In genomic region chr3:108787754-108788454, GRCm38 (mm10) we compare ENCODE assay signal across 17 mouse cellular contexts. TPM values are rescaled to one million over a fixed set of nuclear protein-coding genes. Genes with fewer than 3 reads are reported as not detected.
DNase-seq lines count a peak whose midpoint lies in the region; ATAC-seq and TF ChIP-seq lines count a peak whose summit lies in the region.
"Had no signal": no experiment of that assay in that cellular context is flagged by ENCODE, and none has a peak within 500 bp of the region (broad histone marks: within the 10 kb centered on the region; RNA-seq: fewer than 3 reads in every experiment).

No protein-coding gene starts in this region.

- no peaks in the 10 kb centered on the region; the same call in 1 of the 2 replicates for H3K9me3 ChIP-seq in kidney, postnatal 0 days (replicated peaks; ENCODE audit: low read length)
- H3K9me3 ChIP-seq in limb, embryonic 14.5 days (ENCODE audit: control insufficient read depth, low read length), result peaks cover 7% of the 10 kb centered on the region; the same call in 1 of the 2 replicates
- H3K9me3 ChIP-seq: liver, embryonic 15.5 days had no signal

- H3K36me3 ChIP-seq in kidney, postnatal 0 days (ENCODE audit: insufficient read depth, low read length), result 0 out of 2 replicates have a peak, but pooled peaks cover 2% of the 10 kb centered on the region
- peaks cover 9% of the 10 kb centered on the region; the same call in 1 of the 2 replicates for H3K36me3 ChIP-seq in limb, embryonic 14.5 days (ENCODE audit: control insufficient read depth, insufficient read depth, low read length)

- H3K4me2 ChIP-seq in kidney, postnatal 0 days (ENCODE audit: low read length), result no peak overlapping the region
- no peak overlapping the region for H3K4me2 ChIP-seq in limb, embryonic 14.5 days (replicated peaks; ENCODE audit: low read depth, low read length, severe bottlenecking)
- H3K4me2 ChIP-seq: forebrain, embryonic 12.5 days; hindbrain, embryonic 12.5 days; liver, embryonic 15.5 days had no signal

- no peak overlapping the region for H3K4me3 ChIP-seq in kidney, postnatal 0 days (replicated peaks; ENCODE audit: low read depth, low read length)
- H3K4me3 ChIP-seq in limb, embryonic 14.5 days (replicated peaks; ENCODE audit: low read length), result no peak overlapping the region
- H3K4me3 ChIP-seq: forebrain, embryonic 12.5 days; hindbrain, embryonic 12.5 days; liver, embryonic 15.5 days had no signal

- TF ChIP-seq CTCF in kidney, postnatal 0 days (IDR thresholded peaks at IDR 0.05; ENCODE audit: low read depth), result no peak

- no peak for DNase-seq in kidney, postnatal 0 days (ENCODE audit: low spot score)
- DNase-seq in kidney, postnatal 14 days, result no peak
- peak; percentile 22 for DNase-seq in CD4-positive, CD25-positive, alpha-beta regulatory T cell, adult 2 months (ENCODE audit: low read depth, low spot score)
- DNase-seq in hindlimb bud, embryonic 11.5 days (ENCODE audit: extremely low spot score, low read depth, low spot score), result peak; percentile 46
- DNase-seq in limb, embryonic 14.5 days (ENCODE audit: low spot score), result no peak
- no peak for DNase-seq in adrenal gland, adult 2 months
- DNase-seq in adrenal gland, postnatal 36 days, result no peak
- DNase-seq: B cell, adult 2 months; cerebellum, adult 9-10 months; kidney, postnatal 25 days; thymus, postnatal 14 days had no signal

- TF ChIP-seq POLR2A in limb, embryonic 14.5 days (IDR thresholded peaks at IDR 0.05; ENCODE audit: borderline replicate concordance, extremely low read depth, insufficient read depth, insufficient read length), result no peak

- no peaks in the 10 kb centered on the region for H3K27me3 ChIP-seq in kidney, postnatal 0 days (ENCODE audit: insufficient read depth, low read length)
- H3K27me3 ChIP-seq in limb, embryonic 14.5 days (ENCODE audit: control insufficient read depth, insufficient read depth, low read length), result no peaks in the 10 kb centered on the region
- H3K27me3 ChIP-seq: forebrain, embryonic 12.5 days; hindbrain, embryonic 12.5 days; liver, embryonic 15.5 days had no signal

- H3K27ac ChIP-seq in kidney, postnatal 0 days, result 0 out of 2 replicates have a peak overlapping the region, but pooled peaks have one; percentile 0
- H3K27ac ChIP-seq in limb, embryonic 14.5 days (replicated peaks; ENCODE audit: low read depth, low read length), result peak overlapping the region; percentile 26; the same call in 1 of the 2 replicates
- H3K27ac ChIP-seq: forebrain, embryonic 12.5 days; hindbrain, embryonic 12.5 days; liver, embryonic 15.5 days had no signal

- ATAC-seq in kidney, postnatal 0 days (replicated peaks; ENCODE audit: low FRiP score, low read depth), result peak; percentile 21; the same call in 1 of the 2 replicates
- no peak for ATAC-seq in limb, embryonic 14.5 days (ENCODE audit: low FRiP score, low read depth)
- no peak for ATAC-seq in frontal cortex, adult (ENCODE audit: low TSS enrichment)

- H3K9ac ChIP-seq in kidney, postnatal 0 days (ENCODE audit: low read depth, low read length), result no peak overlapping the region
- H3K9ac ChIP-seq in limb, embryonic 14.5 days (ENCODE audit: low read depth, low read length, severe bottlenecking), result no peak overlapping the region
- H3K9ac ChIP-seq: forebrain, embryonic 12.5 days; hindbrain, embryonic 12.5 days; liver, embryonic 15.5 days had no signal

- WGBS in kidney, postnatal 0 days, result 48% methylated on average over 12 of the region's 12 CpGs
- 21% methylated on average over 12 of the region's 12 CpGs for WGBS in limb, embryonic 14.5 days

- H3K4me1 ChIP-seq in kidney, postnatal 0 days (replicated peaks; ENCODE audit: insufficient read depth, low read length), result no peaks in the 10 kb centered on the region
- peaks cover 44% of the 10 kb centered on the region for H3K4me1 ChIP-seq in limb, embryonic 14.5 days (ENCODE audit: control insufficient read depth, insufficient read depth, low read length)
- H3K4me1 ChIP-seq: forebrain, embryonic 12.5 days; hindbrain, embryonic 12.5 days had no signal

RNA-seq across cellular contexts. Expression of gene Aknad1, which starts 48.4 kb away (rescaled TPM):
- not detected in 2 replicates for polyA plus RNA-seq in kidney, postnatal 0 days (2015; fragmentation: Nextera tagmentation; extraction: Ambion mirVana)
- polyA plus RNA-seq in limb, embryonic 14.5 days (2012; rRNA removed), result 3.4 and 3.6 TPM in 2 replicates
- 2.2 TPM in 2 replicates for polyA plus RNA-seq in limb, embryonic 14.5 days (2014; fragmentation: Nextera tagmentation; extraction: Ambion mirVana)
- total RNA-seq in adrenal gland, adult 2 months (2021), result not detected
- not detected in 2 replicates for polyA plus RNA-seq in adrenal gland, adult 2 months (2012; rRNA removed)
- not detected for total RNA-seq in adrenal gland, postnatal 36 days (2021)
- total RNA-seq: midbrain, postnatal 0 days had no signal
- polyA plus RNA-seq: forebrain, embryonic 12.5 days; midbrain, postnatal 0 days; neural tube, embryonic 14.5 days had no signal

RNA-seq across cellular contexts. Expression of gene Stxbp3, which starts 52.4 kb away (rescaled TPM):
- polyA plus RNA-seq in kidney, postnatal 0 days (2015; fragmentation: Nextera tagmentation; extraction: Ambion mirVana), result 35.5 and 37.6 TPM in 2 replicates
- 23.5 and 28.4 TPM in 2 replicates for polyA plus RNA-seq in limb, embryonic 14.5 days (2012; rRNA removed)
- polyA plus RNA-seq in limb, embryonic 14.5 days (2014; fragmentation: Nextera tagmentation; extraction: Ambion mirVana), result 33.0 and 38.1 TPM in 2 replicates
- 10 to 100 TPM; 43.1 to 60.1 TPM for total RNA-seq in adrenal gland, adult 2 months (2021)
- 1.9 and 2.8 TPM in 2 replicates for polyA plus RNA-seq in adrenal gland, adult 2 months (2012; rRNA removed)
- 10 to 100 TPM; 48.9 to 61.5 TPM for total RNA-seq in adrenal gland, postnatal 36 days (2021)

Comparison
In these comparisons a context has a peak if more than half of its experiments do, and no peak if none do; other contexts are left out.
1. DNase-seq: peak in CD4-positive, CD25-positive, alpha-beta regulatory T cell, adult 2 months (single experiment) and hindlimb bud, embryonic 11.5 days (single experiment); none in kidney, postnatal 0 days (single experiment), kidney, postnatal 14 days (single experiment), limb, embryonic 14.5 days (single experiment), adrenal gland, adult 2 months (single experiment) and adrenal gland, postnatal 36 days (0 of 2).